Mouse (Mus musculus) thymus, postnatal 25 days (tissue): ENCODE results near the gene Arhgap27.
"Not testable (repeated sequence)": the region's sequence is repeated elsewhere in the genome, so short reads cannot be mapped to it uniquely, and the experiment has no call there.

ENCODE experiments used
- DNase-seq: peaks from one replicate; pipeline ENCODE4 v3.0.0; 2022

Gene Arhgap27

GRCm38 (mm10) chr11:103332186-103332889 is 31.2 kb downstream of the Arhgap27 start:
- peak; percentile 65 for DNase-seq

- no peak for DNase-seq
Measured at GRCm38 (mm10) chr11:103331502-103332185, 31.8 kb downstream of the Arhgap27 start.

GRCm38 (mm10) chr11:103330651-103331319 is 32.7 kb downstream of the Arhgap27 start:
- no peak for DNase-seq

GRCm38 (mm10) chr11:103326950-103327349 is 36.5 kb downstream of the Arhgap27 start:
- peak; percentile 88 for DNase-seq

- DNase-seq = peak; percentile 70
Measured at GRCm38 (mm10) chr11:103325172-103325571, 38.3 kb downstream of the Arhgap27 start.

GRCm38 (mm10) chr11:103324723-103325122 is 38.8 kb downstream of the Arhgap27 start:
- no peak for DNase-seq

- not testable (repeated sequence) for DNase-seq
Measured at GRCm38 (mm10) chr11:103322832-103323231, 40.7 kb downstream of the Arhgap27 start.

GRCm38 (mm10) chr11:103320646-103321045 is 42.8 kb downstream of the Arhgap27 start:
- no peak for DNase-seq

- DNase-seq = no peak
Measured at GRCm38 (mm10) chr11:103320196-103320595, 43.3 kb downstream of the Arhgap27 start.

GRCm38 (mm10) chr11:103318042-103318441 is 45.5 kb downstream of the Arhgap27 start:
- DNase-seq = no peak

GRCm38 (mm10) chr11:103315379-103315778 is 48.1 kb downstream of the Arhgap27 start:
- DNase-seq = no peak

- no peak for DNase-seq
Measured at GRCm38 (mm10) chr11:103314736-103315374, 48.6 kb downstream of the Arhgap27 start.

- DNase-seq = no peak
Measured at GRCm38 (mm10) chr11:103313542-103313941, 50.0 kb downstream of the Arhgap27 start.

GRCm38 (mm10) chr11:103312655-103313255 is 50.7 kb downstream of the Arhgap27 start:
- no peak for DNase-seq

GRCm38 (mm10) chr11:103311960-103312611 is 51.4 kb downstream of the Arhgap27 start:
- DNase-seq = peak; percentile 32

- DNase-seq = no peak
Measured at GRCm38 (mm10) chr11:103309956-103310574, 53.4 kb downstream of the Arhgap27 start.

GRCm38 (mm10) chr11:103307910-103308309 is 55.6 kb downstream of the Arhgap27 start:
- DNase-seq = peak; percentile 38

GRCm38 (mm10) chr11:103304525-103304924 is 59.0 kb downstream of the Arhgap27 start:
- no peak for DNase-seq

- DNase-seq = no peak
Measured at GRCm38 (mm10) chr11:103294772-103295171, 68.7 kb downstream of the Arhgap27 start.

GRCm38 (mm10) chr11:103294066-103294465 is 69.4 kb downstream of the Arhgap27 start:
- DNase-seq = no peak

- DNase-seq = no peak
Measured at GRCm38 (mm10) chr11:103292890-103293287, 70.6 kb downstream of the Arhgap27 start.
